Mouse (Mus musculus): ENCODE measurements around the gene Garnl3. TPM values are rescaled to one million over a fixed set of nuclear protein-coding genes. Genes with fewer than 3 reads are reported as not detected.

The Garnl3 gene
- total and polyA plus RNA-seq, 3 experiments: 0.55 to 2.6 TPM; not detected in 1

DNA sequence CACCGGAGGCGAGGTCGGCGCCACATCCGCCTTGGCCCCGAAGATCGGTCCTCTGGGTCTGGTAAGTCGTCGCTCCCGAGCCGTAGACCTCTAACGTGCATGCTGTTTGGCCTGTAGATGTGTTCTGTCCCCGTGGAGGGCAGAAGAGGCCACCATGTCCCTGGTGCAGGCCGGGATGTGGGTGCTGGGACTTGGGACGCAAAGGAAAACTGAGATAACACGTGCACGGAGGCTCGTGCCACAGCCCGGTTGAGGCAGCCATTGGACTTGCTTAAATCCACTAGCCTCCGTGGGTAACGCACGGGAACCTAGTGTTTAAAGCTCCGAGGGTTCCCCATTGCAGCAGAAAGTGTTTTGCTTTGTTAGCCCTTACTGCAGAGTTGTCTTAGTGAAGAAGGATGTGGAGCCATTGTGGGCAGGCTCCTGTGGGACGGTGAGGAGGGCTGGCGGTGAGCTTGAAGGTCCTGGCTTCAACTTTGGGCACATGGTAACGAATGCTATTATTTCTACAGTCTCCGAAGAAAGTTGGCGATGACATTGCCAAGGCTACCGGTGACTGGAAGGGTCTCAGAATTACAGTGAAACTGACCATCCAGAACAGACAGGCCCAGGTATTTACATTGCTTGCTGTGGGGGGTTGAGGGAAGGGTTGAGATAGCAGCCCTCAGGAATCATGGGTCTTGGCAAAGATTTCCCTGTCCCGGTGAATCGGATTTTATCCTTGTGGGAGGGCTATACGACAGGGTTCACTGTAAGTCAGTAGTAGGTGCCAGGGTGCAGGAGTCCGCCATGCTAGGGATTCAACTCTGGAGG, 169.2 kb downstream of the Garnl3 start:
- no peak for DNase-seq (ENCODE audit: low spot score)
- TF ChIP-seq GATA1 (IDR thresholded peaks at IDR 0.05; ENCODE audit: borderline replicate concordance, low read length): no peak
- no peak for TF ChIP-seq TAL1 (conservative IDR thresholded peaks at IDR 0.05; ENCODE audit: low read depth, low read length)
- TF ChIP-seq POLR2AphosphoS5 (IDR thresholded peaks at IDR 0.05; ENCODE audit: insufficient replicate concordance, low read depth, low read length): no peak
- no peak for TF ChIP-seq GATA2 (IDR thresholded peaks at IDR 0.05; ENCODE audit: borderline replicate concordance, low read depth, low read length)
- no peak for TF ChIP-seq CTCF (IDR thresholded peaks at IDR 0.05; ENCODE audit: low read depth, low read length)

DNA sequence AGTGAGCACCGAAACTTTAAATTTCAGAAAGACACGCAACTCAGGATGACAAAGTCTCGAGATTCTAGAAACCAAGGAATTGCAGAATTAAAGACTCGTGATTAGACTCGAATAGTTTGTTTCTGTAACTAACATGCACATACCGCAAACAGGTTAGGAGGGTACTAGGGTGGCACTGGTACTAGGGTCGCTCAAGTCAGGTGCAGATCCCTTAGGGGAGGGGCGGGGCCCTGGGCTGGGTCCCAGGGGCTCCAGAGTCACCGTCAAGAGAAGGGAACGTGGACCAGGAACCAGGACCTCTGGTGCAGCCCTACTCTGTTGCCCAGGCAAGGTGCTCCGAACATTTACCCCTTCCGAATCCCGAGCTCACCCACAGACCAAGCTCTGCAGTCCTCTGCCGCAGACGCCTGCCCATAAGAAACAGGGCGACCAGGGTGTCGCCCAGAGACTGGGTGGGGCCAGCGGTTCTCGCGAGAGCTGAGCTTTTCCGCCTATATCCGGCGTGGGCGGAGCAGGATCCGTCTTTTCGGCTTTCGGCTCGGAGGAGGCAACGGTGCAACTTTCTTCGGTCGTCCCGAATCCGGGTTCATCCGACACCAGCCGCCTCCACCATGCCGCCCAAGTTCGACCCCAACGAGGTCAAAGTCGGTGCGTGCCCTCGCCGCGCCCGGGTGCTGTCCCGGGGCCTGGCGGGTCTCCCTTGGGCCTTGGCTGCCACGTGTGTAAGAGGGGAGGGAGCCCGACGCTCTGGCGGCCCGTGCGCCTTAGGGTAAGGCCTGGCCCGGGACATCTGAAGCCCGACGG, 170.1 kb downstream of the Garnl3 start, which contains the start of the genes Rpl12 and Lrsam1:
Gene Rpl12 (plus strand): TSS at position 368 of the 804 bp plus-strand sequence.
Gene Lrsam1 (minus strand): TSS at position 423 of the 804 bp plus-strand sequence.
- Histone ChIP-seq H3K36me3 (replicated peaks) (peaks cover 72% of the 10 kb centered on the region), H3K4me3 (ENCODE audit: low read depth, low read length) (peak within 1 kb of the TSS; percentile 84), H3K27me3 (ENCODE audit: insufficient read depth, low read length) (no peaks in the 10 kb centered on the region), H3K4me1 (ENCODE audit: insufficient read depth, low read depth, low read length) (peaks cover 42% of the 10 kb centered on the region), H3K9me3 (replicated peaks) (no peaks in the 10 kb centered on the region)
- DNase-seq (ENCODE audit: low spot score) (peak; percentile 95), ATAC-seq (ENCODE audit: extremely low read depth, insufficient number of reproducible peaks, low FRiP score, poor library complexity, severe bottlenecking) (peak; percentile 64)
- peak; percentile 81; the same call in 1 of the 2 replicates for TF ChIP-seq POLR2AphosphoS5 (IDR thresholded peaks at IDR 0.05; ENCODE audit: insufficient replicate concordance, low read depth, low read length)
- TF ChIP-seq GATA1 (IDR thresholded peaks at IDR 0.05; ENCODE audit: borderline replicate concordance, low read length): no peak

More for the DNA sequence above, 169.2 kb downstream of the Garnl3 start:
- Histone ChIP-seq H3K4me1 (ENCODE audit: insufficient read depth, low read depth, low read length) (peaks cover 49% of the 10 kb centered on the region), H3K4me3 (ENCODE audit: low read depth, low read length) (peak overlapping the region; percentile 84), H3K9me3 (replicated peaks) (no peaks in the 10 kb centered on the region), H3K27me3 (ENCODE audit: insufficient read depth, low read length) (no peaks in the 10 kb centered on the region), H3K36me3 (replicated peaks) (peaks cover 63% of the 10 kb centered on the region)
- ATAC-seq (ENCODE audit: extremely low read depth, insufficient number of reproducible peaks, low FRiP score, poor library complexity, severe bottlenecking): no peak

DNA sequence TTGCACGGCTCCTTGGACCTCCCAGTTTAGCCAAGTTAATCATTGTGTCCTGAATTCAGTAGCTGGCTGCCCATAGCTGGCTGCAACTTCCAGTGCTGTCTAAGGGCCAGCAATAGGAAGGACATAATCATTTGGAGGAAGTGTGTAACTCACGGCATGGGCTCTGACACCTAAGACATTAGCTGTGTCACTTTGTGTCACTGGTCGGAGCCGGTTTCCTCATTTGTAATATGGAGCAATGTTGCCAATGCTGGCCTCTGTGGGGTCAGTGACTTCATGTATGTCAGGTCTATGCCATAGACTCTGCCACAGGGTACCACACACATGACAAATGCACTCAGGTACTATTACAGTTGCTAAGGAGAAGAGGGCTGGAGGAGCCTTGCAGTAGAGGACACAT, 171.2 kb downstream of the Garnl3 start:
- Histone ChIP-seq H3K9me3 (replicated peaks) (no peaks in the 10 kb centered on the region), H3K4me1 (ENCODE audit: insufficient read depth, low read depth, low read length) (peaks cover 35% of the 10 kb centered on the region), H3K27me3 (ENCODE audit: insufficient read depth, low read length) (no peaks in the 10 kb centered on the region), H3K36me3 (replicated peaks) (peaks cover 81% of the 10 kb centered on the region), H3K4me3 (ENCODE audit: low read depth, low read length) (peak overlapping the region; percentile 84; the same call in 1 of the 2 replicates)
- ATAC-seq (ENCODE audit: extremely low read depth, insufficient number of reproducible peaks, low FRiP score, poor library complexity, severe bottlenecking) (no peak), DNase-seq (ENCODE audit: low spot score) (no peak)
- TF ChIP-seq GATA2 (IDR thresholded peaks at IDR 0.05; ENCODE audit: borderline replicate concordance, low read depth, low read length): no peak
- no peak for TF ChIP-seq POLR2AphosphoS5 (IDR thresholded peaks at IDR 0.05; ENCODE audit: insufficient replicate concordance, low read depth, low read length)
- TF ChIP-seq TAL1 (conservative IDR thresholded peaks at IDR 0.05; ENCODE audit: low read depth, low read length): no peak
- no peak for TF ChIP-seq CTCF (IDR thresholded peaks at IDR 0.05; ENCODE audit: low read depth, low read length)
- TF ChIP-seq GATA1 (IDR thresholded peaks at IDR 0.05; ENCODE audit: borderline replicate concordance, low read length): no peak

DNA sequence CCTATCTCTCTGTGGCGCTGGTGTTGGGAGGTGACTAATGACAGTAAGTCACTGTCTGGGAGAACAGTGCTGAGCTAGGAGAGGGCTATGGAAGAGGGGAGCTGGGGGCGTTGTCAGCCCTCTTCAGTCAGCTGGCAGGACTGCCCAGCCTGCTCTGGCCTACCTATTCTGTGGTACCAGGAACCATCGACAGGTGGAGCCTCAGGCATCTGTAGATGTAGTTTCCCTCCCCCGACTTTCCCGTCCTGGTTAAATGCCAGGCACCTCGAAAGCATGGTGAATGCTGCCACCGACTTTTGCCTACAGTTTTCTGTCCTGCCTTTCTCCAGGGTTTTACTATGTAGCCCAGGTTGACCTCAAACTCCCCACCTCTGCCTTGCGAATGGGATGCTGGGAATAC, 174.1 kb downstream of the Garnl3 start:
- no peaks in the 10 kb centered on the region for H3K27me3 ChIP-seq (ENCODE audit: insufficient read depth, low read length)
- H3K4me1 ChIP-seq (ENCODE audit: insufficient read depth, low read depth, low read length): peaks cover 14% of the 10 kb centered on the region
- no peak overlapping the region for H3K4me3 ChIP-seq (ENCODE audit: low read depth, low read length)
- no peak for TF ChIP-seq GATA1 (IDR thresholded peaks at IDR 0.05; ENCODE audit: borderline replicate concordance, low read length)
- no peak for TF ChIP-seq GATA2 (IDR thresholded peaks at IDR 0.05; ENCODE audit: borderline replicate concordance, low read depth, low read length)
- no peak for TF ChIP-seq CTCF (IDR thresholded peaks at IDR 0.05; ENCODE audit: low read depth, low read length)
- ATAC-seq (ENCODE audit: extremely low read depth, insufficient number of reproducible peaks, low FRiP score, poor library complexity, severe bottlenecking) (no peak), DNase-seq (ENCODE audit: low spot score) (no peak)
- H3K9me3 ChIP-seq (replicated peaks): peaks cover 4% of the 10 kb centered on the region
- peaks cover 80% of the 10 kb centered on the region for H3K36me3 ChIP-seq (replicated peaks)

DNA sequence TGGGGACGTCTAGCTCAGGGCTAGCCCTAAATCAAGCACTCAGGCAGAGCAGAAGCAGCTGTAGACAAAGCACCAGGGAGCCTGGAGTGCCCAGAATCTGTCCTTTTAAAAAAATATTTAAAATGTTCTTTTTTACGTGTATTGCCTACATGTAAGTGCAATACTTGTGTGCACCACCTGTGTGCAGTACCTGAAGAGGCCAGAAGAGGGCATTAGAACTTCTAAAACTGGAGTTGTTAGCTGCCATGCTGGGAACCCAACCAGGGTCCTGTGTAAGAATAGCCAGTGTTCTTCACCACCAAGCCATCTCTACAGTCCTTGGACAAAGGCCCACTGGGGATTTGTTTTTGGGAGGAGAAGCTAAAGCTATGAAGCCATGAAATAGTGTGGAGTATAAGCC, 176.9 kb downstream of the Garnl3 start:
- H3K36me3 ChIP-seq (replicated peaks): peaks cover 91% of the 10 kb centered on the region
- H3K9me3 ChIP-seq (replicated peaks): peaks cover 4% of the 10 kb centered on the region
- no peak overlapping the region for H3K4me3 ChIP-seq (ENCODE audit: low read depth, low read length)
- ATAC-seq (ENCODE audit: extremely low read depth, insufficient number of reproducible peaks, low FRiP score, poor library complexity, severe bottlenecking) (no peak), DNase-seq (ENCODE audit: low spot score) (no peak)
- TF ChIP-seq TAL1 (conservative IDR thresholded peaks at IDR 0.05; ENCODE audit: low read depth, low read length): no peak
- TF ChIP-seq GATA1 (IDR thresholded peaks at IDR 0.05; ENCODE audit: borderline replicate concordance, low read length): no peak
- TF ChIP-seq CTCF (IDR thresholded peaks at IDR 0.05; ENCODE audit: low read depth, low read length): no peak
- TF ChIP-seq GATA2 (IDR thresholded peaks at IDR 0.05; ENCODE audit: borderline replicate concordance, low read depth, low read length): no peak
- TF ChIP-seq POLR2AphosphoS5 (IDR thresholded peaks at IDR 0.05; ENCODE audit: insufficient replicate concordance, low read depth, low read length): no peak
- H3K27me3 ChIP-seq (ENCODE audit: insufficient read depth, low read length): no peaks in the 10 kb centered on the region
- no peaks in the 10 kb centered on the region for H3K4me1 ChIP-seq (ENCODE audit: insufficient read depth, low read depth, low read length)

DNA sequence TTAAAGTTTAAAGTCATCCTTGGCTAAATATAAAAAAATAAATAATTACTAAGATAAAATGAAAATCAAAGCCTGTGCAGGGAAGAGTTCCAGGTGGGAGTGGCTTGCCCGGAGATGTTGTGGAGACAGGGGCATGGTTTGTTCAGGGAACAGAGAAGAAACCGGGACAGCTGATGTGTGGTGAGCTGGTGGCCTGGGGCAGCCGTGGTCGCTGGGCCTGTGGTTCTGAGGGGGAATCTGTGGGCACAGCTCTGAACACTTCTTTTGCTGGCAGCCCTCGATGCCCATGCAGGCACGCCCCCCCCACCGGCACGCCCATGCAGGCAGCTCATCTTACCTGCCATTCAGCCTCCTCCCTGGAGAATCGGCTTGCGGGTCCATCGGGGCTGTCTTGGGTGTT, 184.0 kb downstream of the Garnl3 start:
- no peaks in the 10 kb centered on the region for H3K4me1 ChIP-seq (ENCODE audit: insufficient read depth, low read depth, low read length)
- H3K4me3 ChIP-seq (ENCODE audit: low read depth, low read length): no peak overlapping the region
- H3K36me3 ChIP-seq (replicated peaks): peaks cover 86% of the 10 kb centered on the region
- no peak for ATAC-seq (ENCODE audit: extremely low read depth, insufficient number of reproducible peaks, low FRiP score, poor library complexity, severe bottlenecking)
- no peak for DNase-seq (ENCODE audit: low spot score)
- H3K9me3 ChIP-seq (replicated peaks): no peaks in the 10 kb centered on the region
- TF ChIP-seq GATA2 (IDR thresholded peaks at IDR 0.05; ENCODE audit: borderline replicate concordance, low read depth, low read length) (no peak), CTCF (IDR thresholded peaks at IDR 0.05; ENCODE audit: low read depth, low read length) (no peak), GATA1 (IDR thresholded peaks at IDR 0.05; ENCODE audit: borderline replicate concordance, low read length) (no peak)
- no peaks in the 10 kb centered on the region for H3K27me3 ChIP-seq (ENCODE audit: insufficient read depth, low read length)
